Mouse (Mus musculus) neural tube, embryonic 13.5 days (tissue): Measurements from ENCODE around the gene Arhgef3. TPM values are rescaled to one million over a fixed set of nuclear protein-coding genes. Genes with fewer than 3 reads are reported as not detected.

Source experiments
- ATAC-seq: fragments of 200-750 bp; cut with Nextera tagmentation; 2 replicates; pipeline ENCODE4 v1.8.0; 2017; ENCODE audit warnings: low read depth, mild to moderate bottlenecking, moderate TSS enrichment, moderate library complexity
- H3K27ac ChIP-seq: fragments of 300-500 bp; sonication (generic); replicated peaks from 2 replicates; pipeline ENCODE4 v1.5.1; 2015; ENCODE audit warnings: moderate library complexity, mild to moderate bottlenecking, inconsistent platforms
- H3K27me3 ChIP-seq: fragments of 300-500 bp; sonication (generic); 2 replicates; pipeline ENCODE4 v1.6.1; 2015; ENCODE audit warnings: mild to moderate bottlenecking, inconsistent platforms
- H3K36me3 ChIP-seq: fragments of 300-500 bp; sonication (generic); 2 replicates; pipeline ENCODE4 v1.6.1; 2015; ENCODE audit warnings: mild to moderate bottlenecking, inconsistent platforms
- H3K4me1 ChIP-seq: fragments of 300-500 bp; sonication (generic); replicated peaks from 2 replicates; pipeline ENCODE4 v1.6.1; 2015; ENCODE audit warnings: inconsistent platforms
- H3K4me2 ChIP-seq: fragments of 300-500 bp; sonication (generic); 2 replicates; pipeline ENCODE4 v1.6.1; 2015; ENCODE audit warnings: inconsistent platforms, mild to moderate bottlenecking, moderate library complexity
- H3K4me3 ChIP-seq: fragments of 300-500 bp; sonication (generic); 2 replicates; pipeline ENCODE4 v1.5.1; 2015; ENCODE audit warnings: mild to moderate bottlenecking, inconsistent platforms
- H3K9ac ChIP-seq: fragments of 300-500 bp; sonication (generic); 2 replicates; pipeline ENCODE4 v1.6.1; 2015; ENCODE audit warnings: moderate library complexity, mild to moderate bottlenecking, inconsistent platforms
- H3K9me3 ChIP-seq: fragments of 300-500 bp; sonication (generic); 2 replicates; pipeline ENCODE4 v1.6.1; 2016; ENCODE audit warnings: inconsistent platforms
- WGBS: fragments of 180-500 bp; shearing (Covaris S2); methylation state at CpG from one replicate; pipeline ENCODE4 v1.1.7; 2015; 5-methylcytosine and 5-hydroxymethylcytosine counted together
- polyA plus RNA-seq: library from polyadenylated mRNA; unstranded; fragments of >200 nt; fragmentation: Nextera tagmentation; extraction: Ambion mirVana; gene quantifications from 2 replicates; pipeline ENCODE4 v1.2.1, GENCODE M21; 2015

Arhgef3 gene
- polyA plus RNA-seq, 1 experiment from 2014 or later: 3.3 TPM

DNA sequence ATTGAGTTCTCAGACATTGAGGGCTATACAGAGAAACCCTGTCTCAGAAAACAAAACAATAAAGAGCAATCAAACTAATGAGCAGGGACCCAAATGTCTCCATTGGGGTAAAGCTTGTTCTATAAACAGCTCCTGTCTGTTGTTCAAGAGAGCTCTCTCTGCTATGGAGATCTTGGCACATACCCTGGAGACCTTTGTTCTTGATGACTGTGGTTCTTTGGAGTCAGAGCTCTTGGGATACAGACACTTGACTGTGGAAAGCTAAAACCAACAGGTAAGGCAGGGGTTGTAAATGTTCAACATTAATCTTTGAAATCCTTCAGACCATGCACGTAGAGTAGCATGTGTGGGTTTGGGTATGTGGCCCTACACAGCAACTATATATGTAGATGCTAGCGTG, 55.7 kb downstream of the Arhgef3 start:
- Histone ChIP-seq H3K4me2 (no peak overlapping the region), H3K36me3 (no peaks in the 10 kb centered on the region), H3K4me1 (peaks cover 5% of the 10 kb centered on the region), H3K9me3 (no peaks in the 10 kb centered on the region), H3K4me3 (no peak overlapping the region), H3K27ac (no peak overlapping the region), H3K9ac (no peak overlapping the region), H3K27me3 (no peaks in the 10 kb centered on the region)
- WGBS: 96% methylated on average over 2 of the region's 2 CpGs
- no peak for ATAC-seq

DNA sequence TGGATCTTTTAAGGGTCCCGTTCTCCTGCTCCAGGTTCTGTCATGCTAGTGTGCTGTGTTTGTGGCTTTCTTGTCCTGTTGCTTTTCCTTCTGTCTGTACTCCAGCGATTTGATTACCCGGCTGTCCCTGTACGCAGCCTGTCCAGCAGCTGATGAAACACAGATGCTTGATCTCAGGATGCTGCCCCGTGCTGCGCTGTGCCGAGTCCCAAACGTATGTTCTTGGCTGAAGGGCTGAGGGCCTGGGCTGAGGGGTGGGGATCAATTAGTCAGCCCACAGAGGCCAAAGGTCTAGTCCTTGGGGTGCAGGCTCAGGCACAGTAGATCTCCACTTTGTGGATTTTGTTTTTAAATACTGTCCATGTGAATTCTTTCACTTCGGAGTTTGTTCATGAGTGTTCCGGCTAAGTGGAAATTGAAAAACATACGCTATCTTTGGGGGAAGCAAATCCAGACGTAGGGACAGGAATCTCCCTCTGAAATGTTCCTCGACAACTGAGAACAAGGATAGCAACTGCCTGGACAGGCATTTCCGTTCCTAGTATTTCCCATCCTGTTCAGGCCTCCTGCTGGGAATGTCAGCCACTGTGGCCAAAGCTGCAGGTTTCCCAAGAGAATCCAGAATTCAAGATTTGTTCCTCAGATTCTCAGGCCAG, 56.6 kb downstream of the Arhgef3 start:
- no peak overlapping the region for H3K9ac ChIP-seq
- peaks cover 5% of the 10 kb centered on the region for H3K4me1 ChIP-seq
- WGBS: 76% methylated on average over 14 of the region's 14 CpGs
- no peaks in the 10 kb centered on the region for H3K36me3 ChIP-seq
- H3K9me3 ChIP-seq: no peaks in the 10 kb centered on the region
- no peaks in the 10 kb centered on the region for H3K27me3 ChIP-seq
- H3K4me3 ChIP-seq: no peak overlapping the region
- no peak for ATAC-seq
- no peak overlapping the region for H3K4me2 ChIP-seq
- H3K27ac ChIP-seq: no peak overlapping the region

DNA sequence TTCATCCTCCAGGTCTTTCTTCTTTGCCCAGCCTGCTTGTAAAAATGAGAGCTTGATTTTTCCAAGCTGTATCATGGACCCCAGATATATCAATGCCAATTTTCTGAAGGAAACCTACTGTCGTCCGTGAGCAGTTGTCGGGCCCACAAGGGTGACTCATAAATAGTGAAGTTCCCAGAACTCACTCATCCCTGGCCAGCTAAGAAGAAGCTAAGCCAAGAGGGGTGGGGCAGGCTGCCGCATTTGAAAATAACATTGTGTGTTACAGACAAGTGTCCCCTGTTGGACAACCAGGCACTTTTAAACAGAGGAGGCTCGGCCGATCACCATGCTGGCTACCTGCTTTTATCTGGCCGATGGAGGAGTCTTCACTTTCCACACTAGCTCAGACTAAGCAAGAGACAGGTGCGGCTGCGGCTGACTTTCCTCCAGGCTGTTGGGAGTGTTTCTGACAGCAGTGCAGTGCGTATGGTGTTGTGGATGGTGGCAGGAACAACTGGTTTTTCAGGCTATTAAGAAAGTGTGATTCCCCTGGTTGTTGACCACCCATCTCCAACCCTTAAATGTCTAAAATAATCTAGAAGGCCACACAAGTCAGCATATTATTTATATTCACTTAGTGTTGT, 58.6 kb downstream of the Arhgef3 start:
- Histone ChIP-seq H3K27me3 (no peaks in the 10 kb centered on the region), H3K4me1 (no peaks in the 10 kb centered on the region; the same call in 1 of the 2 replicates), H3K9me3 (no peaks in the 10 kb centered on the region), H3K4me2 (no peak overlapping the region), H3K36me3 (no peaks in the 10 kb centered on the region), H3K27ac (no peak overlapping the region), H3K9ac (no peak overlapping the region), H3K4me3 (no peak overlapping the region)
- 89% methylated on average over 10 of the region's 10 CpGs for WGBS
- ATAC-seq: no peak

DNA sequence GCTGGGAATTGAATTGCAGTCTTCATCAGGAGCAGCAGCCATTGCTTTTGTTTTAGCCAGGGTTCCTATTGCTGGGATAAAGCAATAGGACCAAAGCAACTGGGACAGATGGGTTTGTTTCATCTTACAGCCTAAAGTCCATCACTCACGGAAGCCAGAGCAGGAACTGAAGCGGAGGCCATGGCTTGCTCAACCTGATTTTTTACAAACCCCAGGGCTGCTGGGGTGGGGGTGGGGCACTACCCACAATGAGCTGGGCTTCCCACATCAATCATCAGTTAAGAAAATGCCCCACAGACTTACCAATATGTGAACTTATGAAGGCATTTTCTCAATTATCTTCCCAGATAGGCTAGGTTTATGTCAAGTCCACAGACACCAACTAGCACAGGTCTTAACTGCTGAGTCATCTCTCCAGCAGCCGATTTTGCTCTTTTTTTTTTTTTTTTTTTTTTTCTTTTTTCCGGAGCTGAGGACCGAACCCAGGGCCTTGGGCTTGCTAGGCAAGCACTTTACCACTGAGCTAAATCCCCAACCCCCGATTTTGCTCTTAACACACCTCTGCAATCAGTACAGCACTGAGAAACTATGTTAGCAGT, 59.6 kb downstream of the Arhgef3 start:
- no peak overlapping the region for H3K27ac ChIP-seq
- no peaks in the 10 kb centered on the region for H3K36me3 ChIP-seq
- no peak overlapping the region for H3K4me2 ChIP-seq
- peaks cover 5% of the 10 kb centered on the region; the same call in 1 of the 2 replicates for H3K4me1 ChIP-seq
- no peaks in the 10 kb centered on the region for H3K27me3 ChIP-seq
- 74% methylated on average over 6 of the region's 6 CpGs for WGBS
- H3K9me3 ChIP-seq: no peaks in the 10 kb centered on the region
- H3K4me3 ChIP-seq: no peak overlapping the region
- no peak overlapping the region for H3K9ac ChIP-seq
- no peak for ATAC-seq

DNA sequence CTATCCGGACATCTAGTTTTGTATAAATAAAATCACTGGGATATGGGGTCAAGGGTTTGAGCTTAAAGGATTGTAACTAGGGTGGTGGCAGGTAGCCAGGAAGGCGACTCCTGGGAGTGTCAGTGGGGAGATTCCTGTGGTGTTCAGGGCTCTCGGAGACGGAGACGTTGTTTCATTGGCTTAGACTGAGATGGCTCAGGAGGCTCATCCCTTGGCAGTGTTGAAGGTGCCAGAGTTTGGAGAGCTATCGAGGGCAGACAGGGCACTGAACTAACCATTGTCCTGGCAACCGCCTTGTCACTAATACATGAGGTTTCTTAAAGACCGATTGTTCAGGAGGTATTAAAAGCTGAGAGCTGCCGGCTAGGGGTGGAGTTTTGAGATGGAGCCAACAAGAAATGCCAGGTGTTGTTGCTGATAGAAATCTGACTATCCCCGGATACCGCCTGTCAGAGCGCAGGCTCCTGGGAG, 60.2 kb downstream of the Arhgef3 start:
- H3K4me2 ChIP-seq: no peak overlapping the region
- no peaks in the 10 kb centered on the region for H3K9me3 ChIP-seq
- ATAC-seq: no peak
- 67% methylated on average over 12 of the region's 12 CpGs for WGBS
- no peaks in the 10 kb centered on the region for H3K27me3 ChIP-seq
- no peak overlapping the region for H3K4me3 ChIP-seq
- H3K27ac ChIP-seq: no peak overlapping the region
- peaks cover 5% of the 10 kb centered on the region; the same call in 1 of the 2 replicates for H3K4me1 ChIP-seq
- no peak overlapping the region for H3K9ac ChIP-seq
- no peaks in the 10 kb centered on the region for H3K36me3 ChIP-seq

DNA sequence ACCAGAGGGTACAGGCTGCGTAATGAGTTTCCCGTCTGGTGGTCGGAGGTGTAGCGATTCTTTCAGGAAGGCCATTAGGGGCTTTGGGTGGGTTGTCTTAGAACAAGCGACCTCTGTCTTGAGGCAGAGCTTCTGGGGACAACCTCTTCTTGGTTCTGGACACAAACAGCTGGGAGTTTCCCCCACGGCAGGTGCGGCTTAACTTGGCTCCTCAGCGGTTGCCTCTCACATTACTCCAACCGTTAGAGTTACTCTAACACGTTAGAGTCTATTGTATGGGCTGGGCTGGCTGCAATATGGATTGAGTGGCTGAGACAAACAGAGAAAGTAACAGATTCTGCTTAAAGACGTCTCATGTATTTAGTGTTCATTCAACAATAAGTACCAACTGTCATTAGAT, 60.6 kb downstream of the Arhgef3 start:
- Histone ChIP-seq H3K36me3 (no peaks in the 10 kb centered on the region), H3K4me3 (no peak overlapping the region), H3K27me3 (no peaks in the 10 kb centered on the region), H3K4me2 (no peak overlapping the region), H3K27ac (no peak overlapping the region), H3K4me1 (peaks cover 5% of the 10 kb centered on the region; the same call in 1 of the 2 replicates), H3K9ac (no peak overlapping the region), H3K9me3 (no peaks in the 10 kb centered on the region)
- no peak for ATAC-seq
- 75% methylated on average over 11 of the region's 11 CpGs for WGBS

DNA sequence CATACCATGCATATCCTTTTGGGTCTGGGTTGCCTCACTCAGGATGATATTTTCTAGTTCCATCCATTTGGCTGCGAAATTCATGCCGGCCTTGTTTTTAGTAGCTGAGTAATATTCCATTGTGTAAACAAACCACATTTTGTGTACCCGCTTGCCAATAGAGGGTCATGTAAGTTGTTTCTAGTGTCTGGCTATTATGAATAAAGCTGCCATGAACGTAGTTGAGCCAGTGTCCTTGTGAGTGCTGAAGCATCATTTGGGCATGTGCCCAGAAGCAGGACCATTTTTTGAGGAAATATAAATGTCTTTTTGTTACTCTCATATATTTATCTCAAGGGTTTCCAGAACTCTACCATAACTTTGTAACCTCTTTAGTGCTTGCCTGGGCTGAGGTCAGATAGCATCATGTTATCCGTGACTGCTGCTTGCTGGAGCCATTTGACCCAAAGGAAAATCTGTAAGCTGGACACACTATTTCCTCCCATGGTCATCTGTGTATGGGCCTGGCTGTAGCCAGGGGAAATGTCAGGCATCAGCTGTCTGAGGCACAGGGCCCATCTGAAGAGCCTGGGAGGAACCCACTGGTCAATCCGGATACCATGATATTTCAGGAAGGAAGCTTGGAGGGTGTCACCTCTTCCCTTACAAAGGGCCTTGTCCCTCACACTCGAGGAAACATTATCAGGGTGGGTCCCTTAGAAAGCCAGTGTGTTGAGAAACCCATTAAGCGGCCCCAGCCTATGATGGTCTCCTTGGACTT, 63.3 kb downstream of the Arhgef3 start:
- Histone ChIP-seq H3K36me3 (no peaks in the 10 kb centered on the region), H3K4me3 (no peak overlapping the region), H3K9ac (no peak overlapping the region), H3K9me3 (no peaks in the 10 kb centered on the region), H3K27me3 (no peaks in the 10 kb centered on the region), H3K27ac (no peak overlapping the region), H3K4me2 (no peak overlapping the region), H3K4me1 (peaks cover 9% of the 10 kb centered on the region; the same call in 1 of the 2 replicates)
- ATAC-seq: no peak
- WGBS: 90% methylated on average over 8 of the region's 8 CpGs

DNA sequence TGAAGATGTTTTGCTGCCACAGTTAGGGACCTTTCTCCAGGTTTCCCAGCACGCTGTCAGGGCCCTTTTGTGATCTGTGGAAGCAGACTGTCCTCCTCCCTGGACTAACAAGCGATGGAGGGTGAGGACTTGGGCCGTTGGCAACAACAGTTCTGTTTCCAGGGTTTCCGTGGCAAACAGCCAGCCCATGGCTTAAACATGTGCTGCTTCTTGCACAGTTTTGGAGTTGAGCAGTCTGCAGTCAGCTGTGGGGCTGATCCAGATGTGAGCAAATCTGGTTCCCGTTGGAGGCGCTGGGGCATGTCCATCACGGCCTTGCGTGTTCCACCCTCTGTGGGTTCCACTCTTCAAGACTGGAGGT, 63.8 kb downstream of the Arhgef3 start:
- WGBS: 79% methylated on average over 8 of the region's 8 CpGs

DNA sequence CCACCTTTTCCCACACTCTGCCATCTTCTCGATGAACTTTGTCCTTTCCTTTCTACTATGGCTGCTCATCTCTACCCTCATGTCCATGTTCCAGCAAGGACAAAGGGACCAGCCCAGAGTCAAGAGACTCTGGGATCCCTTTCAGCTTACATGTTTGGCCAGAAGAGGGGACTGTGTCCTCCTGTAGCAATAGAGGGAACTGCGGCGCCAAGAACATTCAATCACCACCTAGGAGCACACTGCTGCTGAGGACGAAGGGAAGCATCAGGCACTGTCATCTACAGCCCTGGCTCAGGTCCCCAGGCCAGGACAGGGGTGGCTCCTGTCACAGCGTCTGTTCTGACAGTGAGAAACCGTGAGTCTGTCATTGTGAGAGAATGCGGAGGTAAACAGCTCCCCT, 65.1 kb downstream of the Arhgef3 start:
- H3K27ac ChIP-seq: no peak overlapping the region
- H3K4me2 ChIP-seq: no peak overlapping the region
- no peak overlapping the region for H3K4me3 ChIP-seq
- H3K9me3 ChIP-seq: no peaks in the 10 kb centered on the region
- ATAC-seq: no peak
- H3K4me1 ChIP-seq: 0 out of 2 replicates have a peak, but pooled peaks cover 14% of the 10 kb centered on the region
- 85% methylated on average over 7 of the region's 7 CpGs for WGBS
- no peak overlapping the region for H3K9ac ChIP-seq
- no peaks in the 10 kb centered on the region for H3K27me3 ChIP-seq
- H3K36me3 ChIP-seq: no peaks in the 10 kb centered on the region

More for the DNA sequence above, 63.8 kb downstream of the Arhgef3 start:
- no peaks in the 10 kb centered on the region for H3K27me3 ChIP-seq
- H3K9me3 ChIP-seq: no peaks in the 10 kb centered on the region
- H3K36me3 ChIP-seq: no peaks in the 10 kb centered on the region
- H3K4me1 ChIP-seq: peaks cover 14% of the 10 kb centered on the region; the same call in 1 of the 2 replicates
- ATAC-seq: no peak
- no peak overlapping the region for H3K4me2 ChIP-seq
- no peak overlapping the region for H3K27ac ChIP-seq
- no peak overlapping the region for H3K9ac ChIP-seq
- no peak overlapping the region for H3K4me3 ChIP-seq

DNA sequence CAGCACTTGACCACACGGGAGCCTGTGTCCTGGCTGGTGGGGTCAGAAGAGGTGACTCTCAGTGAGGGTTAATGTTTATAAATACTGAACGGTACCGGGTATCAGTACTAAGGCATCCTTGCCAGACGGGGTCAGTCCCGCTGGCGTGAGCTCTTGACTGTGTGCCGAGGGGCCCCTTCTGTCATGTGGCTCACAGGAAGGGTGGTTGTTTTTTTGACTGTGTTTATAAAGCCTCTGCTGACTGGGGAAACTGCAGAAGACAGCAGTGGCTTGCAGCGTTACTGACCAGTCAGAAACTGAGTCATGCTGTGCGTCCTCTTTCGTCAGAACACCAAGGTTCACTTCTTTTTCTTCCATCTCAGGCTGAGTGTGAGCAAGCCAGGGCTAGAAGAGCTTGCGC, 67.4 kb downstream of the Arhgef3 start:
- Histone ChIP-seq H3K4me2 (no peak overlapping the region), H3K27ac (no peak overlapping the region), H3K9me3 (no peaks in the 10 kb centered on the region), H3K27me3 (no peaks in the 10 kb centered on the region), H3K9ac (no peak overlapping the region), H3K4me1 (0 out of 2 replicates have a peak, but pooled peaks cover 14% of the 10 kb centered on the region), H3K36me3 (no peaks in the 10 kb centered on the region), H3K4me3 (no peak overlapping the region)
- 75% methylated on average over 11 of the region's 11 CpGs for WGBS
- ATAC-seq: no peak

DNA sequence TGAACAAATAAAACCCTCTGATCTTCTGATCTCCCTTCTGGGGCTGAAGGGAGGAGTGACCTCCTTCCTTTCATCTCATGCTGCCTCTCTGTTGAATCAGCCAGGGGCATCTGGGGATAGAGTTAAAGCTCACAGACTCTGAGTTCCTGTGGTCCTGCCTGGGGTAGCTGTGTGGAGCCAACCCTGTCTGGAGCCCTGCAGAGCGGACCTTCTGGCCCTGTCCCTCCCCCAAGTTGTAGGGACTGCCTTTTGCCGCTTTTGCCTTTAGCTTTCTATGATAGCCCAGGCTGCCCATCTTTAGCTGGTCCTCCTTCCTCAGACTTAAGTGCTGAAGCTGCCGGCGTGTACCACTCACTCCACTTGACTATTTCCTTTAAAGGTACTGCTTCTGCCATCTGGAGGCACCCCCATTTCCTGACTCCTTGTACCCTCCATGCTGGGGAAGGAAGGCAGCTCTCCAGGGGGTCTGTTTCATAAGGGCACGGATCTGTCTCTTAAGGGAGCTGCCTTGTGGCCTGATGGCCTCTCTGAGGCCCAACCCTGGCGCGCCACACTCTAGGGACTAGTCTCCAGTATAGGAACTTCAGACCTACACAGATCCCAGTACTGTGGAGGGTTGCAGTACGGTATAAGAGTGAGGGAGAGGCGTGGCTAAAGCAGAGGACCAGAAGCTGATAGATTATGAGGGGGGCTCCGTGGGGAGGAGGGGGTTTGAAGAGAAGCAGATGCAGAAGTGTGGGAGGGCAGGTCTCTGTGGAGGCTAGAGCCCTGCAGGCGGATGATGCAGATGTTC, 68.1 kb downstream of the Arhgef3 start:
- WGBS: 75% methylated on average over 11 of the region's 11 CpGs
- H3K9me3 ChIP-seq: no peaks in the 10 kb centered on the region

More for the DNA sequence above, 68.1 kb downstream of the Arhgef3 start:
- Histone ChIP-seq H3K4me3 (no peak overlapping the region), H3K27ac (no peak overlapping the region), H3K9ac (no peak overlapping the region), H3K4me1 (0 out of 2 replicates have a peak, but pooled peaks cover 14% of the 10 kb centered on the region), H3K36me3 (no peaks in the 10 kb centered on the region), H3K4me2 (no peak overlapping the region), H3K27me3 (no peaks in the 10 kb centered on the region)
- 0 out of 2 replicates have a peak, but pooled peaks have one; percentile 41 for ATAC-seq
